ENCODE assay signal across 9 mouse cellular contexts in genomic region chr1:63667949-63668851, GRCm38 (mm10). TPM values are rescaled to one million over a fixed set of nuclear protein-coding genes. Genes with fewer than 3 reads are reported as not detected.
DNase-seq lines count a peak whose midpoint lies in the region; ATAC-seq and TF ChIP-seq lines count a peak whose summit lies in the region.
"Had no signal": no experiment of that assay in that cellular context is flagged by ENCODE, and none has a peak within 500 bp of the region (broad histone marks: within the 10 kb centered on the region; RNA-seq: fewer than 3 reads in every experiment).

No protein-coding gene starts in this region.

- H3K36me3 ChIP-seq in hindbrain, embryonic 12.5 days: no peaks in the 10 kb centered on the region
- H3K36me3 ChIP-seq in neural tube, embryonic 12.5 days: no peaks in the 10 kb centered on the region

- H3K4me3 ChIP-seq in cerebellum, adult 2 months (replicated peaks; ENCODE audit: insufficient read depth, low read depth, low read length): peak overlapping the region; percentile 48
- no peak overlapping the region for H3K4me3 ChIP-seq in hindbrain, embryonic 12.5 days
- H3K4me3 ChIP-seq in neural tube, embryonic 12.5 days: no peak overlapping the region

- no peaks in the 10 kb centered on the region for H3K9me3 ChIP-seq in hindbrain, embryonic 12.5 days (replicated peaks)
- H3K9me3 ChIP-seq in neural tube, embryonic 12.5 days: no peaks in the 10 kb centered on the region

- H3K4me2 ChIP-seq in hindbrain, embryonic 12.5 days (replicated peaks): peak overlapping the region; percentile 31
- H3K4me2 ChIP-seq in neural tube, embryonic 12.5 days (replicated peaks): peak overlapping the region; percentile 23

- TF ChIP-seq CTCF in cerebellum, adult 2 months (IDR thresholded peaks at IDR 0.05; ENCODE audit: borderline replicate concordance, insufficient read depth, low read depth, low read length): no peak

- TF ChIP-seq POLR2A in cerebellum, adult 2 months (IDR thresholded peaks at IDR 0.05; ENCODE audit: borderline replicate concordance, insufficient read depth, low read length): no peak

- intact Hi-C loops in left cerebral cortex, postnatal 4 days (cut with DNase I): loop anchor here (5.0 to 10.0 kb wide), 2 partner anchors 449 to 867 kb away; partner anchors contain the start of gene Creb1

- 9% methylated on average over 13 of the region's 13 CpGs for WGBS in cerebellum, adult 2 months
- whole genome bisulfite sequencing in hindbrain, embryonic 12.5 days: 24% methylated on average over 13 of the region's 13 CpGs
- 23% methylated on average over 13 of the region's 13 CpGs for WGBS in neural tube, embryonic 12.5 days

- H3K27ac ChIP-seq in cerebellum, adult 2 months (ENCODE audit: insufficient read depth, low read length): no peak overlapping the region
- H3K27ac ChIP-seq in hindbrain, embryonic 12.5 days: no peak overlapping the region
- H3K27ac ChIP-seq in neural tube, embryonic 12.5 days: no peak overlapping the region

- no peak overlapping the region for H3K9ac ChIP-seq in hindbrain, embryonic 12.5 days
- no peak overlapping the region for H3K9ac ChIP-seq in neural tube, embryonic 12.5 days

- ATAC-seq in hindbrain, embryonic 12.5 days (ENCODE audit: low FRiP score): peak; percentile 56; the same call in 1 of the 2 replicates
- peak; percentile 13; the same call in 1 of the 2 replicates for ATAC-seq in neural tube, embryonic 12.5 days (ENCODE audit: low FRiP score, low read depth)

- H3K27me3 ChIP-seq in cerebellum, adult 2 months (ENCODE audit: control insufficient read depth, insufficient read depth, low read length): no peaks in the 10 kb centered on the region
- no peaks in the 10 kb centered on the region for H3K27me3 ChIP-seq in hindbrain, embryonic 12.5 days
- no peaks in the 10 kb centered on the region for H3K27me3 ChIP-seq in neural tube, embryonic 12.5 days (replicated peaks)

- no peaks in the 10 kb centered on the region for H3K4me1 ChIP-seq in cerebellum, adult 2 months (ENCODE audit: control insufficient read depth, insufficient read depth, low read length)
- peaks cover 13% of the 10 kb centered on the region for H3K4me1 ChIP-seq in hindbrain, embryonic 12.5 days
- peaks cover 9% of the 10 kb centered on the region for H3K4me1 ChIP-seq in neural tube, embryonic 12.5 days

- peak in 1 of 2 experiments; percentile 4 for DNase-seq in cerebellum, adult 2 months
- no peak for DNase-seq in cerebellum, adult 11-12 months
- DNase-seq in left cerebral cortex, postnatal 4 days: peak; percentile 37
- no peak for DNase-seq in left cerebral cortex, adult 18-20 months (ENCODE audit: low spot score in 2 of 2)
- no peak for DNase-seq in ovary, postnatal 14 days (ENCODE audit: low spot score)
- DNase-seq in urinary bladder, adult 18-20 months (ENCODE audit: low spot score in 2 of 2): no peak

RNA-seq across cellular contexts. Expression of gene Dytn, which starts 18.5 kb away (rescaled TPM):
- 0.05 and 0.08 TPM in 2 replicates for polyA plus RNA-seq in cerebellum, adult 2 months (2012; rRNA removed)
- total RNA-seq in left cerebral cortex, postnatal 4 days (2021): not detected
- not detected for total RNA-seq in left cerebral cortex, adult 18-20 months (2021)
- polyA plus RNA-seq in hindbrain, embryonic 12.5 days (2016; fragmentation: Nextera tagmentation; extraction: Ambion mirVana): not detected in 2 replicates
- polyA plus RNA-seq in neural tube, embryonic 12.5 days (2016; fragmentation: Nextera tagmentation; extraction: Ambion mirVana): 0.08 and 0.15 TPM in 2 replicates
- polyA plus RNA-seq: kidney, adult 2 months had no signal

RNA-seq across cellular contexts. Expression of gene Gm39653, which starts 52.4 kb away (rescaled TPM):
- polyA plus RNA-seq in cerebellum, adult 2 months (2012; rRNA removed): not detected in 2 replicates
- total RNA-seq in left cerebral cortex, postnatal 4 days (2021): not detected
- total RNA-seq in left cerebral cortex, adult 18-20 months (2021): under 1 TPM in 1 of 2 experiments, not detected in 1; 0.67 TPM
- polyA plus RNA-seq in hindbrain, embryonic 12.5 days (2016; fragmentation: Nextera tagmentation; extraction: Ambion mirVana): not detected in 2 replicates
- not detected in 2 replicates for polyA plus RNA-seq in neural tube, embryonic 12.5 days (2016; fragmentation: Nextera tagmentation; extraction: Ambion mirVana)
- polyA plus RNA-seq: kidney, adult 2 months had no signal
